Mouse (Mus musculus): ENCODE results near the gene Cryab.
A peak's percentile ranks its signal among the peaks of the same experiment; 100 is the strongest.

- TF ChIP-seq CTCF (IDR thresholded peaks at IDR 0.05; ENCODE audit: extremely low read depth, insufficient read depth, low read length) (peak; percentile 39), POLR2A (IDR thresholded peaks at IDR 0.05; ENCODE audit: extremely low read depth, insufficient read depth, low read length) (peak; percentile 73)
Measured at GRCm38 (mm10) chr9:50768107-50769002, 17.2 kb downstream of the Cryab start, which contains the start of gene Fdxacb1.
